8 mouse cellular contexts compared by ENCODE assay signal in the genomic region with DNA sequence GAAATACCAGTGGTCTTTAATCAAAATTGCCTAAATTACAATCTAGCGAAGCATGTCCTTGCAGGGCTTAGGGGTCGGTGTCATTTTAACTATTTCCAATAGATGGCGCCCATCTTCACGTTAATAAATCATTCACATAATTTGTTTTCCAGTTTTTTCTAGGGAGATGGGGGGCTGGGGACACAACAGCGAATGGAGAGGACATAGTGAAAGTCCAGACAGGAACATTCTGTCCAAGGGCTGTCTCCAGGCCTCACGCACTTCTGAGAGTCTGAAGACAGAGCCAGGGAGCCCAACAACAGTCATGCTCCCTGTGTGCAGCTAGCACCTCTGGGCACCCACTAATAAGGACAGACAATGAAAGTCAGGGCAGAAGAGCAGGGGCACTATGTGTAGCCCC. TPM values are rescaled to one million over a fixed set of nuclear protein-coding genes. Genes with fewer than 3 reads are reported as not detected.
DNase-seq lines count a peak whose midpoint lies in the region; TF ChIP-seq lines count a peak whose summit lies in the region.

No protein-coding gene starts in this region.

- no peak for DNase-seq in testis, postnatal 14 days (ENCODE audit: low spot score)
- peak; percentile 50 for DNase-seq in c-Kit-positive CD71-positive TER-119-positive erythroid progenitor cells, embryonic 14.5 days (ENCODE audit: low spot score)
- DNase-seq in gastrocnemius, postnatal 36 days = peak; percentile 17 to 21
- peak; percentile 41 to 62 for DNase-seq in kidney, postnatal 4 days
- peak; percentile 35 for DNase-seq in mesoderm, embryonic 11.5 days (ENCODE audit: low read depth, low spot score)
- no peak for DNase-seq in ovary, postnatal 10 days (ENCODE audit: low spot score)
- DNase-seq in ovary, postnatal 36 days (ENCODE audit: low spot score) = no peak

- TF ChIP-seq POLR2A in testis, adult 2 months (IDR thresholded peaks at IDR 0.05; ENCODE audit: control insufficient read depth, low read depth, low read length) = no peak

- intact Hi-C loops in gastrocnemius, postnatal 36 days (cut with DNase I) = loop anchor here (2.0 kb wide), 1 partner anchor 218 kb away; no protein-coding TSS in a partner anchor

- no peaks in the 10 kb centered on the region for H3K36me3 ChIP-seq in testis, adult 2 months (ENCODE audit: control insufficient read depth, insufficient read depth, low read length)

- TF ChIP-seq CTCF in testis, adult 2 months (IDR thresholded peaks at IDR 0.05; ENCODE audit: control insufficient read depth, insufficient read depth, insufficient replicate concordance, low read depth, low read length) = no peak

- no peaks in the 10 kb centered on the region for H3K27me3 ChIP-seq in testis, adult 2 months (ENCODE audit: control insufficient read depth, insufficient read depth, low read length)

- peaks cover 13% of the 10 kb centered on the region for H3K4me1 ChIP-seq in testis, adult 2 months (ENCODE audit: control insufficient read depth, insufficient read depth, low read length)

- H3K4me3 ChIP-seq in testis, adult 2 months (ENCODE audit: control insufficient read depth, low read depth, low read length) = no peak overlapping the region

- peak overlapping the region; percentile 65; the same call in 1 of the 2 replicates for H3K27ac ChIP-seq in testis, adult 2 months (ENCODE audit: control insufficient read depth, insufficient read depth, low read depth, low read length)

RNA-seq across cellular contexts. Expression of gene Gab2, which starts 2.2 kb away (rescaled TPM):
- polyA plus RNA-seq in testis, adult 2 months (2012; rRNA removed) = 23.3 and 28.3 TPM in 2 replicates
- total RNA-seq in gastrocnemius, postnatal 36 days (2021) = 1 to 10 TPM; 6.0 to 6.7 TPM

Comparison
In these comparisons a context has a peak if more than half of its experiments do, and no peak if none do; other contexts are left out.
1. DNase-seq: peak in c-Kit-positive CD71-positive TER-119-positive erythroid progenitor cells, embryonic 14.5 days (single experiment), gastrocnemius, postnatal 36 days (2 of 2), kidney, postnatal 4 days (2 of 2) and mesoderm, embryonic 11.5 days (single experiment); none in testis, postnatal 14 days (single experiment), ovary, postnatal 10 days (single experiment) and ovary, postnatal 36 days (single experiment).